Mouse (Mus musculus): Measurements from ENCODE around the gene Mrps18a. TPM values are rescaled to one million over a fixed set of nuclear protein-coding genes. Genes with fewer than 3 reads are reported as not detected.

The Mrps18a gene
- polyA plus RNA-seq, 1 experiment from 2014 or later = 128 TPM

DNA sequence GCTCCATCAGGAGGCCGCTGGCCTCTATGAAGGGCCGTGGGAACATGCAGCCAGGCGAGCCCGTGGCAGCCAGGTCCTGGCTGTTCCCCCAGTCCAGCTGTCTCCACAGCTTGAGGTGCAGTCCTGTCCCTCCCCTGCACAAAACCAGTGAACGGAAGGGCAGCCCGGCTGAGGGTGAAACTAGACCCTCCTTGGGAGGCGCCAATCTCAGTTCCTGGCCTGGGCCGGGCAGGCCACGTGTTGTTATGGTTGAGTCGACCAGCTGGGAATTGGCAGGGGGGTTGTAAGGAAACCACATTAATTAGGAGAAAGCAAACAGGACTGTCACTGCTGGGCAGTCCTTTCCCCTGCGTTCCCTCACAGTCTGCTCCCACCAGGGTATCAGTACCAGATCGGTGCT is 6.3 kb upstream of the Mrps18a start:
- Histone ChIP-seq H3K27me3 (replicated peaks) (no peaks in the 10 kb centered on the region), H3K36me3 (no peaks in the 10 kb centered on the region), H3K9ac (no peak overlapping the region), H3K4me3 (replicated peaks) (no peak overlapping the region), H3K9me3 (no peaks in the 10 kb centered on the region), H3K4me1 (0 out of 2 replicates have a peak, but pooled peaks cover 2% of the 10 kb centered on the region), H3K27ac (peak overlapping the region; percentile 27), H3K4me2 (0 out of 2 replicates have a peak overlapping the region, but pooled peaks have one; percentile 0)
- peak; percentile 63 for ATAC-seq (ENCODE audit: insufficient read depth, low FRiP score, low read depth)
- WGBS = 18% methylated on average over 12 of the region's 12 CpGs

DNA sequence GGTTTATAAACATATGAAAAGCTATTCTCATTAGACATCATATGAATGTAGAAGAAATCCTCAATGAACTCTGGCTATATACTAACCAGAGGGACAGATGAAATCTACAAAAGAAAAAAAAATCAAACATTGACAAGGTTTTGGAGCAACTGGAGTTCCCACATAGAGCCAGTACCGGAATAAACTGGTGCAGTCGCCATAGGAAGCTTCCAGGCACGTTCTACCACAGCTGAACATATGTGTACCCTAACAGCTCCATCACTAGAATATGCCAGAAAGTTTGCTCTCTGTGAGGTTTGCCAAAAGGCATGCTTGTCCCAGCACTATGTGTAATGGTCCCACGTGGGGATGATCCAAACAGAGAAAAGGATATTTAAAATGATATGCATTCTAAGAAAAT is 2.5 kb upstream of the Mrps18a start:
- Histone ChIP-seq H3K27me3 (replicated peaks) (no peaks in the 10 kb centered on the region), H3K36me3 (no peaks in the 10 kb centered on the region), H3K9ac (no peak overlapping the region), H3K27ac (no peak overlapping the region), H3K4me1 (peaks cover 7% of the 10 kb centered on the region; the same call in 1 of the 2 replicates), H3K4me3 (replicated peaks) (no peak overlapping the region), H3K9me3 (no peaks in the 10 kb centered on the region), H3K4me2 (no peak overlapping the region)
- 65% methylated on average over 4 of the region's 4 CpGs for WGBS
- no peak for ATAC-seq (ENCODE audit: insufficient read depth, low FRiP score, low read depth)

DNA sequence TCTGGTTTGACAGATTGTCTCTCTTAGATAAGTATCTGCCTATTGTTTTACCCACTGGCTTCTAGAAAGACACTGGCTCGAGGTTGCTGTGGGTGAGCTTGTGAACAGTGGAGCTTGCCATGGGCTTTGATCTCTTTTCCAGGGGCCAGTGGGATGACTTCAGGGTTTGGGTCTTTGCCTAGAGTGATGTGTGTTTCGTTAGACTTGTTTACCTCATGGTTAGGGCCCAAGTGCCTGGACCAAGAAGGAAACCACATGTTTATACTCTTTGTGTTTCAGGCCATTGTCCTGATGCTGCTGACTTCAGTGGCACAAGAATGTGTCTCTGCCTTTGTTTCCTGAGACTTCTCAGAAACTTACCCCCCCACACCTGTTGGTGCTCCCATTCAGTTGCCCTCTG is 4.7 kb downstream of the Mrps18a start:
- WGBS = 22% methylated on average over 2 of the region's 2 CpGs
- Histone ChIP-seq H3K36me3 (peaks cover 14% of the 10 kb centered on the region), H3K27ac (no peak overlapping the region; the same call in 1 of the 2 replicates), H3K9me3 (no peaks in the 10 kb centered on the region), H3K27me3 (replicated peaks) (no peaks in the 10 kb centered on the region), H3K4me3 (replicated peaks) (no peak overlapping the region), H3K9ac (no peak overlapping the region), H3K4me2 (no peak overlapping the region), H3K4me1 (peaks cover 15% of the 10 kb centered on the region; the same call in 1 of the 2 replicates)
- ATAC-seq (ENCODE audit: insufficient read depth, low FRiP score, low read depth) = no peak

- no peaks in the 10 kb centered on the region for H3K27me3 ChIP-seq (replicated peaks)
- H3K9me3 ChIP-seq = no peaks in the 10 kb centered on the region
- H3K27ac ChIP-seq = peak overlapping the region; percentile 17; the same call in 1 of the 2 replicates
- ATAC-seq (ENCODE audit: insufficient read depth, low FRiP score, low read depth) = no peak
- 67% methylated on average over 11 of the region's 11 CpGs for WGBS
- H3K4me1 ChIP-seq = peaks cover 15% of the 10 kb centered on the region; the same call in 1 of the 2 replicates
- no peak overlapping the region for H3K4me3 ChIP-seq (replicated peaks)
- H3K36me3 ChIP-seq = peaks cover 14% of the 10 kb centered on the region
- no peak overlapping the region for H3K4me2 ChIP-seq
- no peak overlapping the region for H3K9ac ChIP-seq
Observed at GRCm38 (mm10) chr17:46116138-46116537, 5.4 kb downstream of the Mrps18a start.

- H3K27ac ChIP-seq = no peak overlapping the region
- no peak overlapping the region for H3K9ac ChIP-seq
- H3K36me3 ChIP-seq = peaks cover 14% of the 10 kb centered on the region
- no peak for ATAC-seq (ENCODE audit: insufficient read depth, low FRiP score, low read depth)
- no peaks in the 10 kb centered on the region for H3K9me3 ChIP-seq
- H3K4me2 ChIP-seq = no peak overlapping the region
- 0 out of 2 replicates have a peak, but pooled peaks cover 10% of the 10 kb centered on the region for H3K4me1 ChIP-seq
- no peaks in the 10 kb centered on the region for H3K27me3 ChIP-seq (replicated peaks)
- no peak overlapping the region for H3K4me3 ChIP-seq (replicated peaks)
- 75% methylated on average over 3 of the region's 3 CpGs for WGBS
Observed at GRCm38 (mm10) chr17:46116881-46117280, 6.1 kb downstream of the Mrps18a start.

DNA sequence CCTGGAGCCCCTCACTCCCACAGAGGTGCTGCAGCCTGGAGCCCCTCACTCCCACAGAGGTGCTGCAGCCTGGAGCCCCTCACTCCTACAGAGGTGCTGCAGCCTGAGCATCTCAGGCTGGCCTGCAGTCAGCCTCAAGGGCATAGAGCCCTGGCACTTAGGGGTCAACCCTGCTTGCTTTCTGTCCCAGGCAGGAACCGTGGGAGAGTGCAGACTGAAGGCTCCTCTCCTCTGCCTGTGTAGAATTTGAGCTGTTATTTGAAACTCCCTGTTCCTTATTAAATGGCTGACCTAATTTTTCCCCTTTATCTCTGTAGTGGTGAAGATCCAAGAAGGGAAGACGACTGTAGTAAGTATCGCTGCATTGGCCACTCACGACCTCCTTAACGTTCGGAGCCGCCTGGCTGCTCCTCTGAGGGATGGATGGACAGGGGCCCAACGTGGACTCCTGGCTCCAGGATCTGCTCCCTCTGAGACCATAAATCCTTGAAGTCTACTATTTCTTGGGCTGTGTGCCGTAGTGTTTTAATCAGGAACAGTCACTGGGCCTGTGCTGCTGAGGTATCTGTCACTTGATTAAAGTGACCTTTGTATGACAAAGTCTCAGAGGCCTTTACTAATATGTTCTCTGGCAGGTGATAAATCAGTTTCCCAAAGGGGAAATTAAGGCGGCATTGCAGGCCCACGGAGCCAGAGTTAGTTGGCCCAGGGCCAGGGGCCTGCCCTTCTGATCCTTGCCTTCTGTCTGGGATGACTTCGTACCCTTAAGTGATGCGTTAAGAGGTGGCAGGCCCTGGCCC is 7.0 kb downstream of the Mrps18a start:
- Histone ChIP-seq H3K4me3 (replicated peaks) (no peak overlapping the region), H3K4me1 (0 out of 2 replicates have a peak, but pooled peaks cover 10% of the 10 kb centered on the region), H3K9ac (no peak overlapping the region), H3K9me3 (no peaks in the 10 kb centered on the region), H3K27ac (no peak overlapping the region), H3K36me3 (peaks cover 23% of the 10 kb centered on the region), H3K27me3 (replicated peaks) (no peaks in the 10 kb centered on the region), H3K4me2 (no peak overlapping the region)
- ATAC-seq (ENCODE audit: insufficient read depth, low FRiP score, low read depth) = no peak
- 75% methylated on average over 13 of the region's 13 CpGs for WGBS

DNA sequence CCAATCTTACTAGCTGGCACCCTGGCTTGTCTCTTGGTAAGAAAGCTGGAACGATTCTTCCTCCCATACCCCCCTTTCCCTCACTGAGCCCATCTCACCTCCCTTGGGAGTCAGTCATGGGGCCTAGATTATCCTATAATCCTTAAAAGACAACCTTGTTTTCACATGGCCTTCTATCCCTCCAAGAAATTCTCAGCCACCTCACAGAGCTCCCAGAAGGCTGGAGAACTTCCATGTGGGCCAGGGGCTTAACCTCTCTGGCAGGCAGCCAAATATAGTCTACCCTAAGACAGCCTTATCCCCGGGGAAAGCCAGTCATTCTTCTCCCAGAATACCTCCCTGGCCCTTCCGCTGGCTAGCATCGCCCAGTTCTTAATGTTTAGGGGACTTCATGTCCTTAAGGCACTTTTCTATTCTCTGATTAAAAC is 7.7 kb downstream of the Mrps18a start:
- no peak for ATAC-seq (ENCODE audit: insufficient read depth, low FRiP score, low read depth)
- Histone ChIP-seq H3K9ac (no peak overlapping the region), H3K4me3 (replicated peaks) (no peak overlapping the region), H3K27ac (no peak overlapping the region), H3K4me2 (no peak overlapping the region), H3K9me3 (no peaks in the 10 kb centered on the region), H3K36me3 (peaks cover 29% of the 10 kb centered on the region), H3K27me3 (replicated peaks) (no peaks in the 10 kb centered on the region), H3K4me1 (0 out of 2 replicates have a peak, but pooled peaks cover 10% of the 10 kb centered on the region)
- 53% methylated on average over 4 of the region's 4 CpGs for WGBS

GRCm38 (mm10) chr17:46119641-46120040 is 8.9 kb downstream of the Mrps18a start:
- Histone ChIP-seq H3K9me3 (no peaks in the 10 kb centered on the region), H3K4me1 (0 out of 2 replicates have a peak, but pooled peaks cover 10% of the 10 kb centered on the region), H3K9ac (no peak overlapping the region), H3K4me2 (no peak overlapping the region), H3K36me3 (peaks cover 41% of the 10 kb centered on the region), H3K27ac (no peak overlapping the region), H3K27me3 (replicated peaks) (no peaks in the 10 kb centered on the region), H3K4me3 (replicated peaks) (no peak overlapping the region)
- WGBS = 93% methylated on average over 10 of the region's 10 CpGs
- ATAC-seq (ENCODE audit: insufficient read depth, low FRiP score, low read depth) = no peak

GRCm38 (mm10) chr17:46122791-46123190 is 12.0 kb downstream of the Mrps18a start:
- Histone ChIP-seq H3K9me3 (no peaks in the 10 kb centered on the region), H3K27me3 (replicated peaks) (no peaks in the 10 kb centered on the region), H3K9ac (no peak overlapping the region), H3K27ac (no peak overlapping the region), H3K4me3 (replicated peaks) (no peak overlapping the region), H3K36me3 (peaks cover 71% of the 10 kb centered on the region), H3K4me1 (0 out of 2 replicates have a peak, but pooled peaks cover 2% of the 10 kb centered on the region), H3K4me2 (no peak overlapping the region)
- 95% methylated on average over 4 of the region's 4 CpGs for WGBS
- no peak for ATAC-seq (ENCODE audit: insufficient read depth, low FRiP score, low read depth)

DNA sequence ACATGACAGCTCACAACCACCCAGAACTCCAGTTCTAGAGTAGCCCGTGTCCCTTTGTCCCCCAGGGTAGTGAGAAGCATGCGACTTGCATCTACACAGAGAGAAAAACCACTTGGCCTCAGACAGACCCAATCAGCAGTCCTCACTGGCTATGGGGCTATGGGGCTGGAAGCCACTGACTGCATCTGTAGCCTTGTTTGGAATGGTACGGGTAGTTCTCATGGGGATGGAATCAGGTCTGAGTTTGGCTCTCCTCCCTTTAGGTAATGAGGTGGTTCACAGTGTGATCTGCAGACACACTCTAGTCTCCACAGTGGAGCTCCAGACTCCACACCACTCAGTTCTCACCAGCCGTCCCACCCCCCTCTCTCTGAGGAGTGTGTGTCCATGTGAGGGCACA is 12.5 kb downstream of the Mrps18a start:
- H3K4me1 ChIP-seq = 0 out of 2 replicates have a peak, but pooled peaks cover 2% of the 10 kb centered on the region
- H3K4me2 ChIP-seq = no peak overlapping the region
- 94% methylated on average over 4 of the region's 4 CpGs for WGBS
- ATAC-seq (ENCODE audit: insufficient read depth, low FRiP score, low read depth) = no peak
- H3K9ac ChIP-seq = no peak overlapping the region
- peaks cover 71% of the 10 kb centered on the region for H3K36me3 ChIP-seq
- no peak overlapping the region for H3K4me3 ChIP-seq (replicated peaks)
- H3K9me3 ChIP-seq = no peaks in the 10 kb centered on the region
- H3K27me3 ChIP-seq (replicated peaks) = no peaks in the 10 kb centered on the region
- no peak overlapping the region for H3K27ac ChIP-seq

GRCm38 (mm10) chr17:46123953-46124700 is 13.3 kb downstream of the Mrps18a start:
- ATAC-seq (ENCODE audit: insufficient read depth, low FRiP score, low read depth) = no peak
- Histone ChIP-seq H3K4me3 (replicated peaks) (no peak overlapping the region), H3K9me3 (no peaks in the 10 kb centered on the region), H3K27me3 (replicated peaks) (no peaks in the 10 kb centered on the region), H3K4me1 (no peaks in the 10 kb centered on the region), H3K9ac (no peak overlapping the region), H3K36me3 (peaks cover 78% of the 10 kb centered on the region), H3K27ac (no peak overlapping the region), H3K4me2 (no peak overlapping the region)
- 87% methylated on average over 12 of the region's 12 CpGs for WGBS

GRCm38 (mm10) chr17:46126608-46127007 is 15.8 kb downstream of the Mrps18a start:
- H3K27me3 ChIP-seq (replicated peaks) = no peaks in the 10 kb centered on the region
- no peak for ATAC-seq (ENCODE audit: insufficient read depth, low FRiP score, low read depth)
- no peak overlapping the region for H3K4me3 ChIP-seq (replicated peaks)
- no peak overlapping the region for H3K4me2 ChIP-seq
- no peak overlapping the region for H3K9ac ChIP-seq
- no peaks in the 10 kb centered on the region for H3K9me3 ChIP-seq
- H3K36me3 ChIP-seq = peaks cover 71% of the 10 kb centered on the region
- no peaks in the 10 kb centered on the region for H3K4me1 ChIP-seq
- no peak overlapping the region for H3K27ac ChIP-seq
- 47% methylated on average over 6 of the region's 6 CpGs for WGBS

Measured in stomach, embryonic 15.5 days (tissue).